Mouse (Mus musculus) neutrophil, adult 5-6 weeks (primary cell): ENCODE results near the gene Pfkfb4. TPM values are rescaled to one million over a fixed set of nuclear protein-coding genes. Genes with fewer than 3 reads are reported as not detected.
A peak's percentile ranks its signal among the peaks of the same experiment; 100 is the strongest.

Source experiments
- ATAC-seq: fragments of 151-379, 151-347 bp; 2 replicates; pipeline ENCODE4 v1.8.0; 2017; ENCODE audit warnings: mild to moderate bottlenecking, moderate TSS enrichment; ENCODE audit not compliant: insufficient number of reproducible peaks, poor library complexity, low FRiP score, severe bottlenecking; ENCODE audit errors: extremely low read depth
- total RNA-seq: library from RNA; stranded (forward); fragments of 200-1000 nt; gene quantifications from 2 replicates; pipeline ENCODE4 v1.2.3, GENCODE M21; 2017

Pfkfb4 gene
- total RNA-seq, 1 experiment from 2014 or later = 147 TPM

DNA sequence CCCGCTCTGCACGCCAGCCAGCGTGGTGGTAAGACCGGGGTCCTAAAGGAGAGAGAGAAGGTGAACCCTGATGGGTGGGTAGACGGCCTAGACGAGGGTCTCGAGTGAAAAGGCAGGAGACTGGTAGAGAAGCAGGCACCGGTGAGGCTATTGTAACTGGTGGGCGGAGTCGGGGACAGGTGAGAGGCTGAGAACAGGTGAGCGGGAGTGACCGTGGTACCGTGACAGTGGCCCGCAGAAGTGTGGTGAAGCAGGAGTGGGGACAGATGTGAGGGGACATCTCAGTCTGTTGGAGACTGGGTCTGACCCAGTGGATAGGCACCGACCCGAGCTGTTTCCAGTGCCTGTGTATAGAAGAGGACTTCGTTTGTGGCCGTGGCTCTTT, 499 bp downstream of the Pfkfb4 start:
- no peak for ATAC-seq

DNA sequence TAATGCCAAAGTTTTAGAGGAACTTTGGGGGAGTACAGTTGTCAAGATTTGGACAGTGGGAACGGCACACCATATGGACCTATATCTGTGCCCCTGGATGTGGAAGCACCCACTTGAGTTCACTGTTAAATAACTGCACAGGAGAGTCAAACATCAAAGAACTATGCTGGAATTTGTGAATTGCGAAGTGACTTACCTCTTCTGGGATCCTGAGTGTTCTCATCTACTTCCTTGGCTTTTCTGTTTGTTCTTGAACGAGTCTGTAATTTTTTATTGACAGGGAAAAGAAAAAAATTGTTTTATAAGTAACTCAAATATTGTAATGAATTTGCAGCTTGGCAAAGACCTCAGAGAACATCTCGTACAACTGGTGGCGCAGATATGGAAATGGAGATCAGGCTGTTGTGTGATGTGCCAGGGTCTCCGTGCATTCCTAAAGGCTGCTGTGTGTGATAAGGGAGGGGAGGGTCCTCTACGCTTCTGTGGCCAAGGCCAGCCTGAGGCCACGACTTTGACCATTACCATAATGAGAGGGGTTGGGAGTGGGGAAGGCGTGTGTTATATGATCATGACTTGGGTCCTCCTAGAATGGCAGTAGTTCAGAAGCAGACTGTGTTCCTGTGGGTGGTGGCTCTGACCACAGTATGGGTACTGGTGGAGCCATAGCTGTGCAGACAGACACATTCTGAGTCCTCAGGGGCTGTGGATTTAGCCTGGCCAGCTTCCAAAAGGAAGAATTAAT, 1.2 kb downstream of the Pfkfb4 start:
- ATAC-seq = no peak

DNA sequence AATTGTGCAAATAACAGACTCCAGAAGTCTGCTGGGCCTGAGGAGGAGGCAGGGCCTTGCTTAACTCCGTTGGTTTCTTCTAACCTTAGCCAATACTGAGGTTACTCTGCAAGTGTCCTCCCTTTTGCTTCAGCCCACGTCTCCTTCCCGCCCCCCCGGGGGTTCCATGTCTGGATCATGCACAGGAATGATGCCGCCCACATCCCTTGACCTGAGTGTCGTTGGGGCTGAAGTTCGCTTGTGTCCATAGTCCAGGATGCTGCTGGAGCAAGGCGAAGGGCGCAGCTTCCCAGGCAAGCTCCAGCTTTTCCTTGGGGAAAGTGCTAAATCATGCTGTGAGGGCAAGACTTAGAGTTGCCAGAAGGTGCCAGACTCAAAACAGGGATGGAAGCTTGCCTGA, 4.8 kb downstream of the Pfkfb4 start:
- ATAC-seq = no peak

DNA sequence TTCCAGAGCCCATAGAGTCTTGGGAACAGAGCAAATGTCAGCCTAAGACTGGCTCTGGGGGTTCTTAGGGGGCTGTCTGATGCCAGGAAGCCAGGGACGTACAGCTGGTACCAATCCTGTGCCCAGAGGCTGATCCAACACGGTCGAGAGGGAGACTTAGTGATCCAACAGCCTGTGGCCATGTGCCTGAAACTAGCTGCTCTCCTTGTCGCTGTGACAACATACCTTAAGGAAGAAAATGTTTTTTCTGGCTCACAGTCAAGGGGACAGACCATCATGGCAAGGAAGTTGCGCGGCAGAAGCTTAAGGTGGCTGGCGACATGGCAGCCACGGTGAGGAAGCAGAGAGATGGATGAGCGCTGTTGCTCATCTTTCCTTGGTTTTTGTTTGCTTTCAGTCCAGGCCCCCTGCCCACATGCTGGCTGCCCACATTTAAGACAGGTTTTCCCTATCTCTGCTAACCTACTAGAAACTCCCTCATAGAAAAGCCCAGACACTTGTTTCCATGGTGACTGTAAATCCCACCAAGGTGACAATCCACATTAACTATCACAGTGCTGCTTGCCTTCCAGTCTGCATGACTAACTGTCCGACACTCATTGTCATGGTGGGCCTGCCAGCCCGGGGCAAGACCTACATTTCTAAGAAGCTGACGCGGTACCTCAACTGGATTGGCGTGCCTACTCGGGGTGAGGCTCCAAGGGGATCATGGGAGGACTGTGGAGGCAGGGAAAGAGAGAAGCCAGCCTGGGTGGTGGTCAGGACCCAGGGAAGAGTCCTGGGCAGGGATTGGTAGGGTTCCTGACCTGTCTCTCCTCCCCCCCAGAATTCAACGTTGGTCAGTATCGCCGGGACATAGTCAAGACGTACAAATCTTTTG, 6.9 kb downstream of the Pfkfb4 start:
- no peak for ATAC-seq

DNA sequence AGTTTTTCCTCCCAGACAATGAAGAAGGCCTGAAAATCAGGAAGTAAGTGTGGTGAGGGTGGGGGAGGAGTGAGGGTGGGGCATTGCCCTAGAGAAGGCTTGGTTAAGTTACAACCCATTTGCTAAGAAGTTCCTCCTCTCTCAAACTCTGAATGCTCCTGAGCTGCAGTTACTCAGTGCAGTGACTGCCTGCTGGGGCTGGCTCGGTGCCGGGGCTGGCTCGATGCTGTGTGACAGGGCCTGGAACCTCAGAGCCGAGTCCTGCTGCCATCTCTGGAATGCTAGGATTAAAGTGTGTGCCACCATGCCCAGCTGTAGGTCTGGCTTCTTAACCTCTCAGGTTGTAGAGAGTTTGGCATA, 7.6 kb downstream of the Pfkfb4 start:
- ATAC-seq = peak; percentile 51

DNA sequence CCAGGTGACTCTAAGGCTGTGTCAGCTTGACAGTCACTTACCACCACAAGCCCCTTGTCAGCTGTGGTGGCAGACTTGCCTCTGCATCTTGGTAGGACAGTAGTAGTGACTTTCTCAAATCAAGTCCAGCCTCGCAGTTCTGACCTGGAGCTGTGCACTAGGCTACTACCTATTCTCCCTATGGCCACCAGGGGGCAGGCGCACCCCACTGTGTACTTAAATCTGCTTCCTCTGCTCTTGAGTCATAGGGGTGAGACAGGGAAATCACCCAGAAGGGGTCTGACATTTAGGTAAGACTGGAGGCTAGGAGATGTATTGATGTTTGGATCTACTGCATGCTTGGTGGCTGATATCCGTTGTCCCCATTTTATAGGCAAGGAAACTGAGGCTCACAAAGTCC, 9.1 kb downstream of the Pfkfb4 start:
- ATAC-seq = peak; percentile 84

DNA sequence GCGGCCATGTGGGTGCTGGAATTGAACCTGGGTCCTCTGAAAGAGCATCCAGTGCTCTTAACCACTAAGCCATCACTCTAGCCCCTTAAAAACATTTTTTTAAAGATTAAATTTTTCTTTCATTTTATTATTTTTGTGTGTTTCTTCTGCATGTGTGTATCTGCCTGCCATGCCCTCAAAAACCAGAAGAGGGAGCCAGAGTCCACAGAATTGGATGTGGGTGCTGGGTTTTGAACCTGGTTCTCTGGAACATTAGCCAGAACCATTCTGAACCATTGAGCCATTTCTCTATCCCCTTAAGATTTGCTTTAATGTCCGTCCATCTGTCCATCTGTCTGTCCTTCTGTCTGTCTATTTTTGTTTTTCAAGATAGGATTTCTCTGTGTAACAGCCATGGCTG, 11.6 kb downstream of the Pfkfb4 start:
- ATAC-seq = peak; percentile 52; the same call in 1 of the 2 replicates

DNA sequence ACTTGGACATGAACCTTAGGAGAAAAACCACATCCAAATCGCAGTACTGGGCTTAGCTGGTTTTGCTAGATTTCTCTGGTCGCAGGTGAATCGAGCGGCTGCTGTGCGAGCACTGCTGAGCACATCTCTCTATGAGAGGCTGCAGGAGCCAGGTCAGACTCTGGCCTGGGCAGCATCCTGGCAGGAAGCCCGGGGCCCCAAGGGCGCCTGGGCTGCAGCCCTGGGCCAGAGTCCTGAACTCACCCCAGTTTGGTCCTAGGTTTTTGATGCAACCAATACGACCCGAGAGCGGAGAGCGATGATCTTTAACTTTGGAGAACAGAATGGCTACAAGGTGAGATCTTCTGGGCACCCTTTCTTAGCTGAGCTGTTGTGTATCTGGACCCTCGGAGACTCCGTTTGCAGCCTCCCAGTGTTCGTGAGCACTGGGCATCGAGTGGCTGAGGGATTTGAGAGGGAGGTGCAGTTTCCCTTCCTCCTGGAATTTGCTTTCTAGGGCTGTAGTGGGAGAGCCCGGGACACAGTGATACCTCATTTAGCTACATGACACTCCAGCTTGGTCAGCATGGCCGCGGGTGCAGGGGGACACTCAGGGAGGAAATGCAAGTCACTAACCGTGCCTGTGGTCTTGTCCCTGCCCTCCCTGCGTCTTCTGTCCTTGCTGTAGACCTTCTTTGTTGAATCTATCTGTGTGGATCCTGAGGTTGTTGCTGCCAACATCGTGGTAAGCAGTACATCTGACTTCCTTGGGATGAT, 15.6 kb downstream of the Pfkfb4 start:
- no peak for ATAC-seq

DNA sequence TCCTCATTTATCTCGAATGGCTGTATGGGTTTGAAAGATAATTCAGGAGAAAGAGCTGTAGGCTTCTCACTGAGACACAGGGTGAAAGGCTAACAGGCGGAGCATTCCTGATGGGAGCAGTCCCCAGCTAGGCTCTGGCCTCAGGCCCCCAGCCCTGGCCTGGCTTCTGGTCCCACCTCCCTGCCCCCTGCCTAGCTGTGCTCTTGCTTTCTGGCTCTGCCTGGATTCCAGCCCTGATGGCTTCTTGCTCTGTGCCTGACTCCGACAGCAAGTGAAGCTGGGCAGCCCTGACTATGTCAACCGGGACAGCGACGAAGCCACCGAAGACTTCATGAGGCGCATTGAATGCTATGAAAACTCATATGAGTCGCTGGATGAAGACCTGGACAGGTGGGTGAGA, 16.5 kb downstream of the Pfkfb4 start:
- no peak for ATAC-seq

DNA sequence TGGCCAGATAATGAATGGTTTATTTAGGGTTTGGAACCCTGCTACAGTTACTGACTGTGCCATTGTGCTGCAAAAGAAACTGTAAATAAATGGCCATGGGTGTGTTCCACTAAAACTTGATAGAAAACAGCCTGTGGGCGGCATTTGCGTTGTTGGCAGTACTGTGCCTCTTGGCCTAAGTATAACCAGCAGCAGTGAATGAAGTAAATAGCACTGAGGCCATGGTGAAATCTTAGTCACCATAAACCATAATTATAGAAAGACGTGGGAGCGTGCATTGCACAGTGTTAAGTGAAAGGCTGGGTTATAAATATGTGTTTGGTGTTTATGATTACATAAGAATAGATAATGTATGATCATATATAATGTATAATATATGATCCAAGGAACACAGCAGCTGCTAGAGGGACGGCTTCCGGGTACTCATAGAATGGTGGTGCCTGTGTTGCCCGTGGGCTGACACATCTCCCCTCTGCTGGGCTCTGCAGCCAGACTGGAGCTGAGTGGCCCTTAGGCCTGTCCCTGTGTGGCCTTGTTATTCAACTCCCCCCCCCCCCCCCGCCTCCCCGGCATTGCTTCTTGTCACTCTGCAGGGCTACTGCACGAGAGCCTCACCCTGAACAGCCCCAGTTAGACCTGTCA, 17.5 kb downstream of the Pfkfb4 start:
- ATAC-seq = no peak

DNA sequence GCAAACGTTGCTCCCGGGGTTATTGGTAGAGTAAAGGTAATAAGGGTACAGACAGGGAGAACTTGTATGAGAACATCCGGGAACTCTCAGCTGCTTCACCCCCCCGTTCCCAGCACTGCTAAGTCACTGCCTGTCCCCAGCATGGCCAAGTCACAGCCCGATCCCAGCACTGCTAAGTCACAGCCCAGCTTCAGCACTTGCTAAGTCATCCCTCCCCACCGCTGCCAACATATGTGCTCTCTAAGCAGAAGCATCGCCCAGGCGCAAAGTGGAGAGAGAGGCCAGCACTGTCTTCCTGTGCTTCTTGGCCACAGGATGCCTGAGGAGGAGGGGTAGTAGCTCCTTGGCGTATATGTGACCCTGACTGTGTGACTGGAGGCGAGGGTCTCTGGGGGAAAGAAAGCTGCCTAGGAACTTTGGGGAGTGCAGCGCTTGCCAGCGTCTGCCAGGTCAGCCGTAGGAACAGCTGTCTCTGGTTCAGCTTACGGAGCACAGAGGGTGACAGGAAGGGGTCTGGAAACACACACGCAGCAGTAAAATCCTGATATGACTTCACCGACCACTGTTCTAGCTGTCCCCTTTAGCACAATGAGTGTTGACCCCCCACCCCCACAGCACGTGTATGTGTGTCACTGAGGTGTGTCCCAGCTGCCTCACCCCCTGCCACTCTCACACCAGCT, 18.2 kb downstream of the Pfkfb4 start:
- peak; percentile 93 for ATAC-seq

DNA sequence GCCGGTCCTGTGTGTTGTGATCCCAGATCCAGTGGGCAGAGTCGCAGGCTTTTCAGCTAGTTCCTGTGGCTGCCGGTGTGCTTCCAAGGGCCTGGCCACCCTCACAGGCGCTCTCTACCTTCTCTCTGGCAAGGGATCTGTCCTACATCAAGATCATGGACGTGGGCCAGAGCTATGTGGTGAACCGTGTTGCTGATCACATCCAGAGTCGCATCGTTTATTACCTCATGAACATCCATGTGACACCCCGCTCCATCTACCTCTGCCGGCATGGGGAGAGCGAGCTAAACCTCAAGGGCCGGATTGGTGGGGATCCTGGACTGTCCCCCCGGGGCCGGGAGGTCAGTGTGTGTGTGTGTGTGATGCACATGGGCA, 18.7 kb downstream of the Pfkfb4 start:
- ATAC-seq = no peak

DNA sequence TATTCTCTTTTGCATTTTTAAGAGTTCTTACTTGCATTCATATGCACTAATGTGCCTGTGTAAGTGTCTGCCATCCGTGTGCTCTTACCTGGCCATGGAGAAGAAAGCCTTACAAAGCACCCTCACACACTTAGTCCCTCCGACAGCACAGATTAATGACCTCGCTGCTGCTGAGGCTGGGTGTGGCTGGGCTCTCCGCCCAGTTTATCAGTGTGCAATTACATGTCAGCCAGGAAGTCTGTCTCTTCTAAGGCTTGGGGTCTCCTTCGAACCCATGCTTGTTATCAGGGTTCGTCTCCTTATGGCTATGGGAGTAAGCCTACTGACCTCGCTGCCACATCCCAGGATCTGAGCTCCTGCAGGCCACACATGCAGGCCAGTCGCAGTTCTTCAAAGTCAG, 23.8 kb downstream of the Pfkfb4 start:
- ATAC-seq = no peak

DNA sequence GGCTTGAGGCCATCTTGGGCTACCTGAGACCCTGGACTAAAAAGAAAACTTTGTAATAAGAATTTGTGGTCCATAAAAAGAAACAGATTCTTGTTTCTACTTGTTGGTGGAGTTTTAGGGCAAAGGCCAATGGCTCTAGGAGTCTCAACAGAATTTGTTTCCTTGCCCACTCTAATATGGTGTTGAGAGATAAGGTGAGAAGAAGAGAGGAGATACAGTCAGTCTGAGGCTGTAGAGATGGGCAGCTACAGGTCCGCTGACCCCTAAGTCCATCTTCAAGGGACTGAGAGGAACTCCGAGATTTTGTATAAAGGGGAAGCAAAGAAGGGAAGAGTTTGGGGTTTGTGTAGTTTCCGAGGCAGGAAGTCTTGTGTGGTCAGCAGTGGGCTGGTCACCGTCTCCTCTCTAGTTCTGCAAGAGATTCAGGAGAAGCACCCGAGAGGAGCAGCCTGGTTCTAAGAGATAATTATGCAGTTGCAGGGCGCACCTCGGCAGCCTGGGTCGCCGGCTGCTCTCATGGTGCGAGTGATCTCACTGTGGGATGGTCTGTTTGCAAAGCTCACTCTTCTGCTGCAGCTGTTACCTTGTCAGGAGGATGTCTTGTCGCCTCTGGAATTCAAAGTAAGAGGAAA, 25.5 kb downstream of the Pfkfb4 start:
- ATAC-seq = no peak

DNA sequence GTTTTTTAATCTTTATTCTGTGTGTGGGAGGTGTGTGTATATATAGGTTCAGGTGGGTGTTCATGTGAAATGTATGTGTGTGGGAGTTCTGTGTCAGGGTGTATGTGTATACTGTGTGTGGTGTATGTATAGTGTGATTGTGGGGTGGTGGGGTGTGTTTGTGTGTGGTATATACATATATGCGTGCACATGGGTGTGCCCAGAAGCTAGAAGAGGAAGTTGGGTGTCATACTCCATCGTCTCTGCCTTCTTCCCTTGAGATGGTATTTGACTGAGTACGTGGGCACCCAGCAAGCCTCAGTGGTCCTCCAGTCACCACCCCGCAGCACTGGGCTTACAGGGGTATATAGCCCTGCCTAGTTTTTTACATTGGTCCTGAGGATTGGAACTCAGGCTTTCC, 29.9 kb downstream of the Pfkfb4 start:
- ATAC-seq = peak; percentile 83

DNA sequence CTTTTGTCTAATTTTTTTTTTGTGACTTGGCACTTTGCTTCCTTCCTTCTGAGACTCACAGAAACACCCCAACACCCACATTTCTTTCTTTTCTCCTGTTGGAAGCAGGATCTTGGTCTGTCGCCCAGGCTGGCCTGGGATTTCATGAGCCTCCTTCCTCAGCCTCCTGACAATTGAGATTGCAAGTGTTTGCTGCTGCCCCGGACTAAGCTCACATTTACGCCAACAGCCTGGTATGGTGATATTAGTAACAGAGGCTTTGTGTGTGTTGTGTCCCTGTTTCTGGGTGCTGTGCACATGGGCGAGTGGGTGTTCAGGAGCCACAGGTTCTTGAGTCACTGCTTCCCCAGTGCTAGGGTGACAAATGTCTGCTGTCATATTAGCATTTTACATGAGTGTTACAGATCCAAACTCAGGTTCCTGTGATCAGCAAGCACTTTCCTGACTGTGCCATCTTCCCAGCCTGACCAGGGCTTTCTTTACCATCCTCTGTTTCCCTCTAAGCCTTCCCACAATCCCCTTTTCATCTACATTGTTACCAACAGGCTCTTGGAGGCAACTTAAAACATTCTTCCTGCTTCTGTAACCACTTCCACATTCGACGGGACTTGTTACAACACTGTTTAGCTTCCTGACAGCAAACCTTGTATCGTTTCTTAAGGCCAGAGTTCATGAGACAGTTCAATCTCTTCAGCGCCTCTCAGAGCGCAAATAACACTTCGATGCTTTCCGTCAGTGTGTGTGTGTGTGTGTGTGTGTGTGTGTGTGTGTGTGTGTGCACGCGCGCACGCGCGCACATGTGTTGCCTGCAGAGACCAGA, 31.5 kb downstream of the Pfkfb4 start:
- peak; percentile 59 for ATAC-seq

DNA sequence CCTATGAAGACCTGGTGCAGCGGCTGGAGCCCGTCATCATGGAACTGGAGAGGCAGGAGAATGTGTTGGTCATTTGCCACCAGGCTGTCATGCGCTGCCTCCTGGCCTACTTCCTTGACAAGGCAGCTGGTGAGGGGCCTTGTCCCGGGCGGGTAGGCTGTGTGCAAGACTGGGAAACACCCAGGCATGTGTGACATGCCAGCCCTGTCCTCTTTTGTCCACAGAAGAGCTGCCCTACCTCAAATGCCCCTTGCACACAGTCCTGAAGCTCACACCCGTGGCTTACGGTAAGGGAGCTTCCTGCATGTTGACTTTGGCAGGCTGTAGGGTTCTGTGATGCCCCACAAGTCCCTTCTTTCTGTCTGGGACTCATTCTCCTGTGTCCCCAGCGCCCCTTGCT, 35.9 kb downstream of the Pfkfb4 start:
- ATAC-seq = no peak

DNA sequence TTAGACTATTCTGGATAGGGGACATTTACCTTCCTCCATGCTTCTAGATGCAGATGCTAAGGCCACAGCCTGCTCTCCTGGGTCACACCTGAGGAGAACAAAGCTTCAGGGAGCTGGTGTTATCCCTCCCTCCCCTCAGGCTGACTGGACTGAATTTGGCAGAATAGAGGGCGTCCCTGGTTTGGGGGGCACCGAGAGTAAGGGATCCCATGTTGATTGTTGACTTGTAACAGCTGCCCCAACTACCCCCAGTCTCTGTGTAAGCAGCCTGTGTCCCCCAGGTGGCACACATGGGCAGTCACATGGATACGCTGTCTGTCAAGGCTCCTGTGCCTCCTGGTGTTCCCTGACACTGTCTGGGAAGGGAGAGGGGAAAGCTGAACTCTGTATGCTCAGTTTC, 36.8 kb downstream of the Pfkfb4 start:
- no peak for ATAC-seq
